In the genomic region with DNA sequence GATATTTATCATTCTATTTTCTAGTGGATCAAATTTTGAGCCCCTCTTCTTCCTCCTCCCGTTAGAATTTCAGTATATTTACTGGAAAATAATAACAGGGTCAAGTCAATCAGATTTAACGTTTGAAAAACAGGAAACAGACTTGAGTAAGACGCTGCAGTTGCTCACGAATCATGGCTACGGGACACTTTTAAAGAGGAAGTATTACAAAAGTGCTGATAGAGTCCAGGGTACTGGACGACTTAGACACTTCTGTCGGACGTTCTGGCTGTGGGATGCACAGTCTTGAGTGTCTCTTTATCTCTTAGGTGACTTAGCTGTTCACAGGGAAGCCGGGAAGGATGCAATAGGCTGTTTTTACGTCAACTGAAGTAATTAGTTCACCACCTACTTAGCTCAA, we compare ENCODE assay signal across 10 mouse cellular contexts.
DNase-seq lines count a peak whose midpoint lies in the region; ATAC-seq and TF ChIP-seq lines count a peak whose summit lies in the region.
"Had no signal": no experiment of that assay in that cellular context is flagged by ENCODE, and none has a peak within 500 bp of the region (broad histone marks: within the 10 kb centered on the region; RNA-seq: fewer than 3 reads in every experiment).

No protein-coding gene starts in this region.

- peak overlapping the region; percentile 62; the same call in 1 of the 2 replicates for H3K4me2 ChIP-seq in heart, postnatal 0 days (ENCODE audit: low read depth, low read length)
- H3K4me2 ChIP-seq in CH12.LX (ENCODE audit: insufficient read depth, low read depth, poor library complexity, severe bottlenecking) = peak overlapping the region; percentile 100
- peak overlapping the region; percentile 53 for H3K4me2 ChIP-seq in liver, postnatal 0 days (ENCODE audit: low read depth, low read length)

- peak overlapping the region; percentile 27; the same call in 1 of the 2 replicates for H3K4me3 ChIP-seq in heart, postnatal 0 days (ENCODE audit: low read depth, low read length)
- no peak overlapping the region for H3K4me3 ChIP-seq in heart, embryonic 10.5 days
- H3K4me3 ChIP-seq in CH12.LX (replicated peaks in 1 of 3; ENCODE audit: low read depth in 2 of 3, low read length in 2 of 3, poor library complexity in 1 of 3) = no peak overlapping the region
- peak overlapping the region; percentile 57; the same call in 1 of the 2 replicates for H3K4me3 ChIP-seq in bone marrow macrophage, adult 2 months (ENCODE audit: insufficient read depth, low read length)
- H3K4me3 ChIP-seq in liver, postnatal 0 days (ENCODE audit: low read depth, low read length) = no peak overlapping the region
- H3K4me3 ChIP-seq: hindbrain, embryonic 12.5 days; limb, embryonic 10.5 days had no signal

- no peak for TF ChIP-seq POLR2A in CH12.LX (IDR thresholded peaks at IDR 0.05; ENCODE audit: low read depth, low read length)
- no peak for TF ChIP-seq POLR2A in bone marrow macrophage, adult 2 months (IDR thresholded peaks at IDR 0.05; ENCODE audit: borderline replicate concordance, low read depth, low read length)

- no peak overlapping the region for H3K9ac ChIP-seq in heart, postnatal 0 days (replicated peaks; ENCODE audit: low read depth, low read length)
- H3K9ac ChIP-seq in CH12.LX (ENCODE audit: insufficient read depth, low read depth) = 0 out of 2 replicates have a peak overlapping the region, but pooled peaks have one; percentile 46
- no peak overlapping the region for H3K9ac ChIP-seq in liver, postnatal 0 days (replicated peaks)
- H3K9ac ChIP-seq: hindbrain, embryonic 12.5 days had no signal

- TF ChIP-seq CTCF in heart, postnatal 0 days (IDR thresholded peaks at IDR 0.05; ENCODE audit: low read depth) = no peak
- no peak for TF ChIP-seq CTCF in CH12.LX (conservative IDR thresholded peaks at IDR 0.05 in 1 of 2, IDR thresholded peaks at IDR 0.05 in 1 of 2; ENCODE audit: low read depth in 2 of 2, low read length in 2 of 2)
- no peak for TF ChIP-seq CTCF in bone marrow macrophage, adult 2 months (IDR thresholded peaks at IDR 0.05; ENCODE audit: low read depth, low read length)
- no peak for TF ChIP-seq CTCF in liver, postnatal 0 days (IDR thresholded peaks at IDR 0.05; ENCODE audit: low read depth)

- in situ Hi-C loops in CH12.LX (cut with MboI; ENCODE audit: low pct_ligation_motif_present, low pct_unique_long_range_greater_than_20kb, low sequenced_read_pairs) = loop anchor here (25.0 kb wide), 1 partner anchor 899 kb away; no protein-coding TSS in a partner anchor

- no peaks in the 10 kb centered on the region for H3K9me3 ChIP-seq in heart, postnatal 0 days (replicated peaks; ENCODE audit: control insufficient read depth, low read length)
- H3K9me3 ChIP-seq in heart, embryonic 10.5 days = no peaks in the 10 kb centered on the region
- peaks cover 5% of the 10 kb centered on the region for H3K9me3 ChIP-seq in CH12.LX (replicated peaks; ENCODE audit: low read length)
- peaks cover 6% of the 10 kb centered on the region; the same call in 1 of the 2 replicates for H3K9me3 ChIP-seq in liver, postnatal 0 days (ENCODE audit: low read length)
- H3K9me3 ChIP-seq: hindbrain, embryonic 12.5 days; limb, embryonic 10.5 days had no signal

- 41% methylated on average over 10 of the region's 10 CpGs for WGBS in heart, postnatal 0 days
- WGBS in heart, embryonic 10.5 days = 39% methylated on average over 10 of the region's 10 CpGs
- WGBS in liver, postnatal 0 days (ENCODE audit: insufficient replicate concordance) = 30% methylated on average over 10 of the region's 10 CpGs

- no peaks in the 10 kb centered on the region for H3K79me2 ChIP-seq in CH12.LX (replicated peaks; ENCODE audit: control insufficient read depth, extremely low read depth, insufficient read depth, poor library complexity, severe bottlenecking)

- H3K27me3 ChIP-seq in heart, postnatal 0 days (ENCODE audit: control insufficient read depth, insufficient read depth, low read length) = no peaks in the 10 kb centered on the region
- no peaks in the 10 kb centered on the region for H3K27me3 ChIP-seq in heart, embryonic 10.5 days (ENCODE audit: insufficient read depth, poor library complexity, severe bottlenecking)
- no peaks in the 10 kb centered on the region for H3K27me3 ChIP-seq in CH12.LX (replicated peaks)
- H3K27me3 ChIP-seq in liver, postnatal 0 days (ENCODE audit: insufficient read depth, low read length) = no peaks in the 10 kb centered on the region
- H3K27me3 ChIP-seq: hindbrain, embryonic 12.5 days had no signal

- TF ChIP-seq RAD21 in CH12.LX (IDR thresholded peaks at IDR 0.05; ENCODE audit: low read depth, low read length) = no peak

- no peak for DNase-seq in heart, postnatal 0 days (ENCODE audit: low spot score)
- no peak for DNase-seq in heart, embryonic 10.5 days (ENCODE audit: low spot score)
- DNase-seq in CH12.LX (ENCODE audit: extremely low read depth) = no peak
- DNase-seq in liver, postnatal 0 days = peak; percentile 16
- no peak for DNase-seq in frontal cortex, postnatal 36 days (ENCODE audit: low spot score in 2 of 2)
- no peak for DNase-seq in cerebellum, adult 11-12 months
- DNase-seq in layer of hippocampus, adult 9-11 months = no peak

- no peak for ATAC-seq in heart, postnatal 0 days (ENCODE audit: insufficient read depth, low read depth)
- ATAC-seq in liver, postnatal 0 days = peak; percentile 66

- dilution Hi-C loops in CH12.LX (cut with MboI; ENCODE audit: extremely low pct_ligation_motif_present, extremely low pct_unique_long_range_greater_than_20kb, low sequenced_read_pairs) = no loop called here

- TF ChIP-seq EP300 in heart, postnatal 0 days (IDR thresholded peaks at IDR 0.05; ENCODE audit: low read depth) = no peak
- no peak for TF ChIP-seq EP300 in CH12.LX (IDR thresholded peaks at IDR 0.05; ENCODE audit: low read length)
- no peak for TF ChIP-seq EP300 in liver, postnatal 0 days (IDR thresholded peaks at IDR 0.05; ENCODE audit: low read depth)

- no peak overlapping the region for H3K27ac ChIP-seq in heart, postnatal 0 days (ENCODE audit: low read depth)
- H3K27ac ChIP-seq in heart, embryonic 10.5 days = no peak overlapping the region
- H3K27ac ChIP-seq in CH12.LX (ENCODE audit: insufficient read depth, low read depth) = no peak overlapping the region
- H3K27ac ChIP-seq in bone marrow macrophage, adult 2 months (ENCODE audit: insufficient read depth, low read depth, low read length) = peak overlapping the region; percentile 70
- H3K27ac ChIP-seq in liver, postnatal 0 days (ENCODE audit: low read depth) = no peak overlapping the region
- H3K27ac ChIP-seq: hindbrain, embryonic 12.5 days; limb, embryonic 10.5 days had no signal

- no peaks in the 10 kb centered on the region for H3K36me3 ChIP-seq in heart, postnatal 0 days (replicated peaks; ENCODE audit: control insufficient read depth, insufficient read depth, low read length)
- H3K36me3 ChIP-seq in heart, embryonic 10.5 days = no peaks in the 10 kb centered on the region
- H3K36me3 ChIP-seq in CH12.LX (replicated peaks in 1 of 2; ENCODE audit: control insufficient read depth in 1 of 2, insufficient read depth in 1 of 2, low read length in 1 of 2) = no peaks in the 10 kb centered on the region
- no peaks in the 10 kb centered on the region for H3K36me3 ChIP-seq in liver, postnatal 0 days (replicated peaks; ENCODE audit: insufficient read depth, low read length)
- H3K36me3 ChIP-seq: hindbrain, embryonic 12.5 days; limb, embryonic 10.5 days had no signal

- H3K4me1 ChIP-seq in heart, postnatal 0 days (ENCODE audit: control insufficient read depth, insufficient read depth) = no peaks in the 10 kb centered on the region
- H3K4me1 ChIP-seq in heart, embryonic 10.5 days = no peaks in the 10 kb centered on the region
- H3K4me1 ChIP-seq in CH12.LX (ENCODE audit: control insufficient read depth in 1 of 2, insufficient read depth in 2 of 2) = peaks cover 7 to 10% of the 10 kb centered on the region in 2 experiments
- H3K4me1 ChIP-seq in bone marrow macrophage, adult 2 months (ENCODE audit: control insufficient read depth, insufficient read depth, low read length) = no peaks in the 10 kb centered on the region
- no peaks in the 10 kb centered on the region for H3K4me1 ChIP-seq in liver, postnatal 0 days (ENCODE audit: insufficient read depth)

TF ChIP-seq in CH12.LX, 34 proteins besides CTCF, POLR2A, EP300 and RAD21:
- no peak for TF ChIP-seq ZNF384 (IDR thresholded peaks at IDR 0.05; ENCODE audit: low read depth, low read length)
- no peak for TF ChIP-seq MEF2A (IDR thresholded peaks at IDR 0.05; ENCODE audit: borderline replicate concordance, low read depth, low read length)
- TF ChIP-seq MYC (IDR thresholded peaks at IDR 0.05; ENCODE audit: low read depth, low read length) = no peak
- no peak for TF ChIP-seq IRF4 (IDR thresholded peaks at IDR 0.05; ENCODE audit: low read depth, low read length)
- no peak for TF ChIP-seq CHD2 (IDR thresholded peaks at IDR 0.05; ENCODE audit: low read length)
- TF ChIP-seq JUND (conservative IDR thresholded peaks at IDR 0.05; ENCODE audit: low read depth, low read length) = no peak
- TF ChIP-seq JUN (IDR thresholded peaks at IDR 0.05; ENCODE audit: insufficient read depth, low read depth, low read length) = no peak
- no peak for TF ChIP-seq NELFE (IDR thresholded peaks at IDR 0.05; ENCODE audit: low read depth, low read length)
- TF ChIP-seq SIN3A (IDR thresholded peaks at IDR 0.05; ENCODE audit: low read length) = no peak
- no peak for TF ChIP-seq NRF1 (IDR thresholded peaks at IDR 0.05; ENCODE audit: low read depth, low read length)

Comparison
In these comparisons a context has a peak if more than half of its experiments do, and no peak if none do; other contexts are left out.
1. H3K4me3 ChIP-seq: peak in heart, postnatal 0 days (single experiment) and bone marrow macrophage, adult 2 months (single experiment); none in heart, embryonic 10.5 days (single experiment), CH12.LX (0 of 3) and liver, postnatal 0 days (single experiment).
2. Peak in every context shown above with its lines, with median percentiles within 50 percentile points of each other: H3K4me2 ChIP-seq.